Mouse (Mus musculus): ENCODE data around the gene Zfp628.

The Zfp628 gene

DNA sequence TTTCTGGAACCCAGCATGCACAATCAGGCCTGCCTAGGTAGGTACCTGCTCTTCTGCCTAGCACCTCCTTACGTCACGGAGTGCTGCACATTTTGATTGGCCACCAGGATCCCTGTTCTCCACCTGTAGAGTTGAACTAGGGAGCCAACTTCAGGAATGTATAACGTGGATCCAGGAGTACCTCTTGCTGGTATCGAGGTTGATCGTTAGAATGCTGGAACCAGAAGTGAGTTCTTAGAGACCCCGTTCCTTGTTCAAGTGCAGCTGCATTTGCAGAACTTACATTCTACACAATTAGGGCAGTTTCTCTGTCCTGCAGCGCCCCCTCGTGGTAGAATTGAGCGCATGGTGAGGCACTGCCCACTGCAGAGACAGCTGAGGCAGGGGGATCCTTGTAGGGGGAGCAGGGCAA, 25.1 kb downstream of the Zfp628 start:
- DNase-seq (ENCODE audit: low spot score) = peak; percentile 78

DNA sequence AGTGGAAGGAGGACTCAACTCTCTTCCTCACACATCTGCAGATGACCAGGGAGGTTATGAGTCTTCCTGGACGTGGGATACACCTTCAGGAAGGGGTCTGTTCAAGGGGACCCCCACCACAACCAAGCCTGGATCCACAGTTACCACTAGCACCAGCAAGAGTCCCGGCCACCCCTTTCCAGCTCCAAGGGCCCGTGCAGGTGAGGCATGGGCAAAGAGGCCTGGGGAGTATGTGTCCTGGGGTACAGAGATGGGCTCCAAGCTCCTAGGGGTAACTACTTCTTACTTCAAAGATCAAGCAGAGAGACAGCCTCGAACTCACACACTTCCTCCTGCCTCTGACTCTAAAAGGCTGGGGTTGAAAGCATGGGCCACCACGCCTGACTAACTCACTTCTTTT, 27.7 kb downstream of the Zfp628 start:
- DNase-seq (ENCODE audit: low spot score) = no peak

- peak; percentile 92 for DNase-seq (ENCODE audit: low spot score)
Measured at GRCm38 (mm10) chr7:4943223-4943815, 28.3 kb downstream of the Zfp628 start.

DNA sequence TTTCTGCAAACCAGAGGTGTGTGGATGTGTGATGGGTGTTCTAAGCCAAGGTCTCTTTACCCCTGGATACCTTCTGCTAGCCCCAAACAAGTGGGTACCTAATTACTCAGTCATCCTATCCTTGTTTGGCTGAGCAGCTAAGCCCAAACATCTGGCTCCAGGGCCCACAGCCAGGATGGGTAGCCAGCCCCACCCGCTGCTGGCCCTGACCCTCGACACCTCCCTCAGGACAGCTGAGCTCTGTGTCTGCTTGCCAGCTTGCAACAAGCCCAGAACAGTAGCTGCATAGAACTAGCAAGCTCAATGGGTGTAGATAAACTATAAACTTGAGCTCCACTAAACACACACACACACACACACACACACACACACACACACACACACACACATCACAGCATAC, 32.8 kb downstream of the Zfp628 start:
- DNase-seq (ENCODE audit: low spot score) = peak; percentile 31

DNA sequence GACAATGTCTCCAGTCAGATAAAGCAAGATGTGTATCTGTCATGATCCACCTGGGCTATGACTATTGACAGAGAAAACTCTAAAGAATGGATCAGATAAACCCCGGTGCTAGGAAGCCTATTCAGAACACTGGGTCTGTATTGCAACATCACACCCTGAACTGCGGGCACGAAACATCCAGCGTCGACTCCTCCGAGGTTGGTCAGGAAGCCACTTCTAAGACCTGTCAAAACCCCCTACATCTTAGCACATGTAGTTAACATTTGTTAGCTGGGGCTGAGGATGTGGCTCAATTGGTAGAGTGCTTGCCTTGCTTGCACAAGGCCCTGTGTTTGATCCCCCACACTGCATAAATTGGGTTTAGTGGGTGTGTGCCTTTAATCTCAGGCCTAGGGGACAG, 33.4 kb downstream of the Zfp628 start:
- DNase-seq (ENCODE audit: low spot score) = no peak

DNA sequence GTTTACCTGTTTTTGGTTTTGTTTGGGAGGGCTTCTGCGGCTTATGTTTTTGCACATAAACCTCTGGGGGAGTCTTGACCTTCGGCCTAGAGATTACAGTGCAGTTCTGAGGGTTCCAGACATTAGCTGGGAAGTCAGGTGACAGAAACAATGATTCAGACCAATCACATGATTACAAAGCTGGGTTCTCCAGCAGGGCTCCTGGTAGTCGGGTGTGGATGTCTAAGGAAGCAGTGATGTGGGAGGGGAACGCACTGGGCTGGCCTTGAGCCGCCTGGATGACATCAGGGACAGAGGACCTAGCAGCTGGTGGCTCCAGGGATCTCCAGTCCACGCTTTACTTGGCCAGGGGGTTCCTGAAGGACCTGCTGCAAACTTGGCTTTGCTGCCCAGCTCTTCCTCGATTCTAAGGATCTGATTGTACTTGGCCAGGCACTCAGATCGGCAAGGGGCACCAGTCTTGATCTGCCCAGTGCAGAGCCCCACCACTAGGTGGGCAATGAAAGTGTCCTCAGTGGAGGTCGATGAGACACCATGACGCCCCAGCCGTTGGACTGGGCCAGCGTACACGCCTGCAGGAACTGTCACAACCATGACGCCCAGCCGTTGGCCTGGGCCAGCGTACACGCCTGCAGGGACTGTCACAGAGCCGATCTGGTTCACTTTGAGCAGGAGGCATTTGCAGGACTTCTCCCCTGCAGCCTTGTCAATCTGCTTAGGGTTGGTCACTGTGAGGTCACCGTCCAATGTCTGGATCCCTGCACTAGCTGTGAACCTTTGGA, 35.7 kb downstream of the Zfp628 start:
- peak; percentile 27 for DNase-seq (ENCODE audit: low spot score)

GRCm38 (mm10) chr7:4953815-4954445, 38.9 kb downstream of the Zfp628 start:
- DNase-seq (ENCODE audit: low spot score) = no peak

GRCm38 (mm10) chr7:4957361-4957760, 42.3 kb downstream of the Zfp628 start:
- DNase-seq (ENCODE audit: low spot score) = no peak

DNA sequence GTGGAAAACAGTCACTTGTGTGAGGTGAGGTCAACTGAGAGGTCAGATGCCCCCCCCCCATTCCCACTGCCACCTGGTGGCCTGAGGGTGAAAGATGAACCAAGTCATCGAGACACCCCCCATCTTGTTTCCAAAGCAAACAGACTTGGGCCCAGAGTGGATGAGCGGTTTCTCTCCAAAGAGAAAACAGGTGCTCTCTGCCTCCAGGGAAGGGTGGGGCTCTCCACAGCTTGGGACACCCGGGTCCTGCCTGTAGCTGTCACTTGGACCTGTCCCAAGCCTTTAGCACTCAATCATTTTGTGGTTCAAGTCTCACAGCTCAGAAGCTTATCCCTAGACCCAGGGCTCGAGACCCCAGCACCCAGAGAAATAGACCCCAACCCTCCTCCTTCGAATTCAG, 48.5 kb downstream of the Zfp628 start:
- DNase-seq (ENCODE audit: low spot score) = no peak

DNA sequence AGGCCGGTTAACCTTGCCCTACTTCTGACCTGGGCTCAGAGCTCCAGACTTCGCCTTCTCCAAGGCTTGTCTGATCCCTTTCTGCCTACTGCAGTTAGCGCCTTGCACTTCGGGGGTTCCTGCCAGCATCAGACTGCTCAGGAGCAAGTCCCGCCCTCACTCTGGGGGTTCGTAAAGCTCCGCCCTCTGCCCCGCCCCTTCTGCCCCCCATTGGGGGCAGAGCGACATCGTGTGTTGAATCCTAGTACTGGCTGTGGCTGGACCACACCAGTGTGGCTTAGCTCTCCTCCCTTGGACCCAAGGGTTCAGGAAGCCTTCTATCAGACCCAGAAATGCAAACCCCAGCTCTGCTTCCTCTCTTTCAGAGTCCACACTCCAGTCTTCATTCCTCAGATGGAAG, 49.3 kb downstream of the Zfp628 start, which contains the start of gene Sbk2:
Gene Sbk2, minus strand, starts transcription at position 135 of the 400 bp plus-strand sequence.
- no peak for DNase-seq (ENCODE audit: low spot score)

DNA sequence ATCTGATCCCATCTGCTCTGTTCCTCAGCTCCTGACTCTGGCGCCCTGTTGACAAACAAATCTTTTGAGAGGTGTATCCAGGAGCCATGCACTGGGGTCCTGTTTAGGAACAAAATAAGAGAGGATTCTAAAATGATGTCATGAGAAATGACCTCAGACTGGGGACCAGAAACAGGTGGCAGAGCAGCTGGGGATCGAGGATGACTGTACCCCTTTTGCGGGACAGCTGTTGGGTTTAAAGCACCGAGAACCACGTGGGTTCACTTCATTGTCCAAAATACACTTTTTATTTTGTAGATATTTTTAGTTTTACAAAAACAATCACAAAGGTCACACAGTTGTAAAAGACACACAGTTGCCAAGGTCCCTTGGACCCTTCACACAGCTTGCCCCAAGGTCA, 50.0 kb downstream of the Zfp628 start:
- no peak for DNase-seq (ENCODE audit: low spot score)

DNA sequence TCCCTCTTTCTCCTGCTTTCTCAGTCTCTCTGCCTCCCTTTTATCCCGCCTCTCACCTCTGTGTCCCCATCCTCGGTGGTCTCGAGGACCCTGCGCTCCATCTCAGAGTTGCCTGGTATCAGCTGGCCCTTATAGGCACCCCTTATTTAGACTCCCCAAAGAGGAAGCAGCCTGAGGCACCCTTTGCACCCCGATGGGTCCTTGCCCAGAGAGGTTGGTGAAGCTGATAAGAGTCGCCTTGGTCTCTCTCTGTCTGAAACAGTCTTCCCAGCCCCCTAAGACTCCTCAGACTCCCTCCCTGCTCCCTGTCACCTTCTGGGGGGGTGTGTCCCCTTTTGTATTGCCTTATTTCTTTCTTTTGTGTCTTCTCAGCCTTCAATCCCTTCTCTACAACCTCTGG, 56.1 kb downstream of the Zfp628 start, which contains the start of gene Sbk3:
Gene Sbk3, minus strand, starts transcription at position 101 of the 400 bp plus-strand sequence.
- DNase-seq (ENCODE audit: low spot score) = no peak

All from MN1 (cell line).